Mouse (Mus musculus) forebrain, postnatal 0 days (tissue): ENCODE data around the gene Oaz2. TPM values are rescaled to one million over a fixed set of nuclear protein-coding genes. Genes with fewer than 3 reads are reported as not detected.
A peak's percentile ranks its signal among the peaks of the same experiment; 100 is the strongest.
"Not testable (repeated sequence)": the region's sequence is repeated elsewhere in the genome, so short reads cannot be mapped to it uniquely, and the experiment has no call there.

Experiments
- ATAC-seq: fragments of 200-750 bp; cut with Nextera tagmentation; 2 replicates; pipeline ENCODE4 v1.8.0; 2017; ENCODE audit warnings: mild to moderate bottlenecking, moderate library complexity
- DNase-seq: peaks from one replicate; pipeline ENCODE4 v3.0.0-alpha.2; 2015
- H3K27ac ChIP-seq: fragments of 300-500 bp; sonication (generic); 2 replicates; pipeline ENCODE4 v1.5.1; 2014; ENCODE audit warnings: low read depth, mild to moderate bottlenecking, antibody characterized with exemption, low read length, moderate library complexity, mixed read lengths
- H3K27me3 ChIP-seq: fragments of 300-500 bp; sonication (generic); 2 replicates; pipeline ENCODE4 v1.6.1; 2014; ENCODE audit warnings: mild to moderate bottlenecking, low read length, mixed read lengths; ENCODE audit not compliant: insufficient read depth
- H3K36me3 ChIP-seq: fragments of 300-500 bp; sonication (generic); 2 replicates; pipeline ENCODE4 v1.6.1; 2014; ENCODE audit warnings: mild to moderate bottlenecking, moderate library complexity; ENCODE audit not compliant: insufficient read depth
- H3K4me1 ChIP-seq: fragments of 300-500 bp; sonication (generic); 2 replicates; pipeline ENCODE4 v1.6.1; 2014; ENCODE audit warnings: antibody characterized with exemption; ENCODE audit not compliant: insufficient read depth
- H3K4me2 ChIP-seq: fragments of 300-500 bp; sonication (generic); 2 replicates; pipeline ENCODE4 v1.6.1; 2014; ENCODE audit warnings: low read depth, mild to moderate bottlenecking, moderate library complexity
- H3K4me3 ChIP-seq: fragments of 300-500 bp; sonication (generic); 2 replicates; pipeline ENCODE4 v1.5.1; 2014; ENCODE audit warnings: low read depth, low read length, mixed read lengths
- H3K9ac ChIP-seq: fragments of 300-500 bp; sonication (generic); 2 replicates; pipeline ENCODE4 v1.6.1; 2014; ENCODE audit warnings: mild to moderate bottlenecking
- H3K9me3 ChIP-seq: fragments of 300-500 bp; sonication (generic); 2 replicates; pipeline ENCODE4 v1.6.1; 2016; ENCODE audit warnings: low read length
- CTCF ChIP-seq: sonication (generic); IDR thresholded peaks from 2 replicates; pipeline ENCODE4 v1.5.1; 2016; ENCODE audit warnings: antibody characterized with exemption, control low read depth, low read depth
- WGBS: fragments of 180-500 bp; shearing (Covaris S2); extraction: QIAGEN DNeasy Blood & Tissue Kit; methylation state at CpG from one replicate; pipeline ENCODE4 v1.1.7; 2014; 5-methylcytosine and 5-hydroxymethylcytosine counted together
- polyA plus RNA-seq: library from polyadenylated mRNA; unstranded; fragments of >200 nt; fragmentation: Nextera tagmentation; extraction: Ambion mirVana; gene quantifications from 2 replicates; pipeline ENCODE4 v1.2.1, GENCODE M21; 2015
- total RNA-seq: library from RNA; depleted of rRNA; stranded (reverse); fragments of >200 nt; gene quantifications from 2 replicates; pipeline ENCODE4 v1.2.3, GENCODE M21; 2014

The Oaz2 gene
- total and polyA plus RNA-seq, 2 experiments from 2014 or later: 301 to 374 TPM

GRCm38 (mm10) chr9:65649997-65650396 is 17.8 kb upstream of the Oaz2 start:
- Histone ChIP-seq H3K36me3 (no peaks in the 10 kb centered on the region), H3K4me3 (no peak overlapping the region), H3K27ac (no peak overlapping the region), H3K9ac (no peak overlapping the region), H3K4me2 (no peak overlapping the region), H3K4me1 (no peaks in the 10 kb centered on the region), H3K9me3 (no peaks in the 10 kb centered on the region), H3K27me3 (no peaks in the 10 kb centered on the region)
- no peak for TF ChIP-seq CTCF
- ATAC-seq (no peak), DNase-seq (no peak)
- WGBS: 59% methylated on average over 1 of the region's 1 CpGs

- H3K9me3 ChIP-seq, H3K4me3 ChIP-seq, H3K9ac ChIP-seq, H3K27ac ChIP-seq, DNase-seq, H3K4me2 ChIP-seq, H3K4me1 ChIP-seq, H3K27me3 ChIP-seq, H3K36me3 ChIP-seq, ATAC-seq: not testable (repeated sequence)
- WGBS: 94% methylated on average over 1 of the region's 1 CpGs
- peak; percentile 35 for TF ChIP-seq CTCF
These were observed 15.8 kb upstream of the Oaz2 start for GRCm38 (mm10) chr9:65651957-65652356.

- no peaks in the 10 kb centered on the region for H3K36me3 ChIP-seq
- 94% methylated on average over 4 of the region's 4 CpGs for WGBS
- no peak overlapping the region for H3K9ac ChIP-seq
- no peak overlapping the region for H3K4me3 ChIP-seq
- ATAC-seq (no peak), DNase-seq (no peak)
- H3K9me3 ChIP-seq: no peaks in the 10 kb centered on the region
- no peak overlapping the region for H3K27ac ChIP-seq
- no peaks in the 10 kb centered on the region for H3K4me1 ChIP-seq
- no peak overlapping the region for H3K4me2 ChIP-seq
- H3K27me3 ChIP-seq: no peaks in the 10 kb centered on the region
- TF ChIP-seq CTCF: no peak
These were observed 14.1 kb upstream of the Oaz2 start for GRCm38 (mm10) chr9:65653741-65654140.

- DNase-seq (no peak), ATAC-seq (no peak)
- Histone ChIP-seq H3K27ac (no peak overlapping the region), H3K4me1 (no peaks in the 10 kb centered on the region), H3K9ac (no peak overlapping the region), H3K4me2 (no peak overlapping the region), H3K27me3 (no peaks in the 10 kb centered on the region), H3K4me3 (no peak overlapping the region), H3K9me3 (no peaks in the 10 kb centered on the region), H3K36me3 (no peaks in the 10 kb centered on the region)
- no peak for TF ChIP-seq CTCF
- WGBS: 86% methylated on average over 3 of the region's 3 CpGs
These were observed 13.0 kb upstream of the Oaz2 start for GRCm38 (mm10) chr9:65654700-65655237.

GRCm38 (mm10) chr9:65655540-65655939 is 12.3 kb upstream of the Oaz2 start:
- TF ChIP-seq CTCF: no peak
- ATAC-seq (no peak), DNase-seq (no peak)
- Histone ChIP-seq H3K27ac (no peak overlapping the region), H3K9ac (no peak overlapping the region), H3K4me1 (no peaks in the 10 kb centered on the region), H3K4me3 (no peak overlapping the region), H3K27me3 (no peaks in the 10 kb centered on the region), H3K9me3 (no peaks in the 10 kb centered on the region), H3K4me2 (no peak overlapping the region), H3K36me3 (no peaks in the 10 kb centered on the region)
- 92% methylated on average over 8 of the region's 8 CpGs for WGBS

GRCm38 (mm10) chr9:65657218-65657617 is 10.6 kb upstream of the Oaz2 start:
- Histone ChIP-seq H3K27me3 (no peaks in the 10 kb centered on the region), H3K27ac (no peak overlapping the region), H3K4me1 (no peaks in the 10 kb centered on the region), H3K36me3 (no peaks in the 10 kb centered on the region), H3K9me3 (no peaks in the 10 kb centered on the region), H3K4me3 (no peak overlapping the region), H3K9ac (no peak overlapping the region), H3K4me2 (no peak overlapping the region)
- WGBS: 58% methylated on average over 3 of the region's 3 CpGs
- no peak for TF ChIP-seq CTCF
- DNase-seq: no peak
- ATAC-seq: no peak

- Histone ChIP-seq H3K9ac (no peak overlapping the region), H3K4me3 (no peak overlapping the region), H3K27ac (no peak overlapping the region), H3K4me2 (no peak overlapping the region), H3K9me3 (no peaks in the 10 kb centered on the region), H3K4me1 (no peaks in the 10 kb centered on the region), H3K27me3 (no peaks in the 10 kb centered on the region), H3K36me3 (no peaks in the 10 kb centered on the region)
- ATAC-seq: no peak
- 61% methylated on average over 5 of the region's 5 CpGs for WGBS
- no peak for TF ChIP-seq CTCF
- DNase-seq: no peak
These were observed 6.8 kb upstream of the Oaz2 start for GRCm38 (mm10) chr9:65661029-65661428.
